Mouse (Mus musculus): ENCODE measurements at regions not wholly inside any gene's neighbourhood (a gene's known extent, or its start where the extent isn't known, plus 50 kb on each side); places are given as distances from the start of the nearest gene placed in this dataset.
A peak's percentile ranks its signal among the peaks of the same experiment; 100 is the strongest.

DNA sequence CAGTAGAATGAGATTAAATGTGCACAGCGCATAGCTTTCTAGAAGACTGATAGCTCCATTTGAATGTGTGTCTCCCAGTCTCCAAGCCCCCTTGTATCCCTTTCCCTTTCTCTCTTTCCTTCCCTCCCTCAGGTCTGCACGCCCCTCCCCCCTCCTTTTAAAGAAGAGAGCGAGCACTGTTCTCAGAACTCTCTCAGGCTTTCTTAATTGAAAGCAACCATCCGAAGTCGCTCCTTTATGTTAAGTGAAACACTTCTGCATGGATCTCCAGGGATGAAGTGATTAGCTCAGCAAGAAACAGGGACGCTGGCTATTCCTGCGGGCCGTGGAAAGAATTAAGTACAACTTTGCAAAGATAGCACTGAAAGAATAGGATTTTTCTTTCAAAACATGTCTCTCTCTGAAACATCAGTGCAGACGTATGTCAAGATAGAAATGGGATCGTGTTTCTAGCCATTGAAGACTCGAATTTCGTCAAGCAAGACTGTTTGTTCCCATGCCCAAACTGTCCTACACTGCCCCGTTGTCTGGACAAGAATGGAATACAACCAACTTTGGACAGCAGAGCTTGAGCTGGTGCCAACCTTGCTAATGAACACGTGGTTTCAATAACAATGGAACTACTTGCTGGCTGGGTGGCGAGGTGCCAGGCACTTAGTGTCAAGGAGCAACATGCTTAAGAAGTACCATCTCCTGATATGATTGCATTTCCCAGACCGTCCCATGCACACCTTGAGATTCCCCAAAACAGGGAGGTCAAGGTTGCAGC is 289.2 kb upstream of the Rnaseh2b start:
- DNase-seq: peak; percentile 72

DNA sequence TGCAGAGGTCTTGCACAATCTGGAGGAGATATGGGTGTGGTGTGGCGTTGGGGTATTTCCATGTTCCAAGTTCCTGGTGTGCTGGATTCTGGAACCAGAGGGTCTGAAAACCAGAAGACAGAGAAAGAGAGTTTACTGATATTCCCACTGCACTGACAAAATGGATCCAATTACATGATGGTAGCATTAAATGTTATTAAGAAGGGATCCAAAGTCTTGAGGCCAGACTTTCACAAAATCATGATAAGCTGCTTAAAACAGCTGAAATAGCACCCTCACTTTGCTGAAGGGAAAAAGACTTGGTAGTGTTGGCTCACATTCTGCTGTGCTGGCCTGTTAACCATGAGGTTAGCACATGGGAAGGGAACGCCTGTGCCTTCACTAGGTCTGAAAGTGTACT is 288.6 kb upstream of the Rnaseh2b start:
- no peak for DNase-seq

GRCm38 (mm10) chr14:62008707-62009106 is 283.7 kb upstream of the Rnaseh2b start:
- DNase-seq: no peak

GRCm38 (mm10) chr14:62018804-62019203 is 273.6 kb upstream of the Rnaseh2b start:
- no peak for DNase-seq

- no peak for DNase-seq
These were observed 271.4 kb upstream of the Rnaseh2b start for GRCm38 (mm10) chr14:62020996-62021395.

DNA sequence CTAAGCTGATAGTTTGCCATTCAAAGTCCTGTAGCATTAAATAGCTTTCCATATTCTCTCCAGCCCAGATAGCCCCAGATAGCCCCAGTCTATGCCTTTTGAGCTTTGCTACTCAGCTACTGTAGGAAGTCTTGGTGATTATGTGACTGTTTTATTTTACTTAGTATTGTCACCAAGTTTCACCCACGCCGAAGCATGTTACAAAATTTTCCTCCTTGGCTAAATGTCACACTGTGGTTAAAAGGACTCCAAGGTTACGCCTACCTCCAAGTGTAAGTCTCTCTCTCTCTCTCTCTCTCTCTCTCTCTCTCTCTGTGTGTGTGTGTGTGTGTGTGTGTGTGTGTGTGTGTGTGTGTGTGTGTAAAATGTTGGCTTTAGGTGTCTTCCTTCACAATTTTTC is 270.2 kb upstream of the Rnaseh2b start:
- no peak for DNase-seq

DNA sequence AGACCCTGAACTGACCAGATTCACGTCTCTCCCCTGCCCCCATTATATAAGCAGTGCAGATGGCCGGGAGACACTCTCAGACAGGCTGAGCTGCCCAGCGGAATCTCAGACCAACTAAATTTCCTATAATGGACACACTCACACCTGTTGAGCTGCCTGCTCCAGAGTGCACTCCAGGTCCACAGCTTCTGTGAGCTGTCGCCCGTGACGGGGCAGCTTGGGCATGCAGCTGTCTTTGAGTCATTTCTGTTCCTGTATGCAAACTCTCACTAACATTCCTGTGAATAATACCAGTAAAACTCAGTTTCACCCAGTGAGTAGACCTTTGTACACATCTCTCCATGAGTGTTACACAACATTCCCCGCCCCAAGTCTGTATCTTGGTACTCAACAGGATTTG is 269.4 kb upstream of the Rnaseh2b start:
- no peak for DNase-seq

- DNase-seq: peak; percentile 8
These were observed 264.6 kb upstream of the Rnaseh2b start for GRCm38 (mm10) chr14:62027751-62028279.

GRCm38 (mm10) chr14:62030059-62030458 is 262.3 kb upstream of the Rnaseh2b start:
- no peak for DNase-seq

DNA sequence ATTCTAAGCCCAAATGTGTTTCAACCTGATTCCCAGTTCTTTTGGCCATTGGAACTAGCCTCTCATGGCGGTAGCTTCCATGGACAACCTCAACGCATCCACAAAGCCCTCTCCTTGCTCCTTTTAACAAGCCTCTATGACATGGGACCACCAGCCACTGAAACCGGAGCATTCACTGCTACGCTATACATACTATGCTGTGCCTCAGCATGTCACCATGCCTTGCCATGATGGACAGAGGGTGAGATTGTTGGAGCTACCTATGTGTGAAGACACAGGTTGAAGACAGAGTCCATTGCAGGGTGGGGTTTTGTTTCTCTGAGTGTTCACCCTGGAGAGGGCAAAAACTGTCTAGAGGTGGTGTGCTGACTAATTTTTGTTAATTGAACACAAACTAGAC is 258.7 kb upstream of the Rnaseh2b start:
- DNase-seq: no peak

GRCm38 (mm10) chr14:62034664-62035063 is 257.7 kb upstream of the Rnaseh2b start:
- DNase-seq: no peak

GRCm38 (mm10) chr14:62035416-62035815 is 257.0 kb upstream of the Rnaseh2b start:
- DNase-seq: no peak

DNA sequence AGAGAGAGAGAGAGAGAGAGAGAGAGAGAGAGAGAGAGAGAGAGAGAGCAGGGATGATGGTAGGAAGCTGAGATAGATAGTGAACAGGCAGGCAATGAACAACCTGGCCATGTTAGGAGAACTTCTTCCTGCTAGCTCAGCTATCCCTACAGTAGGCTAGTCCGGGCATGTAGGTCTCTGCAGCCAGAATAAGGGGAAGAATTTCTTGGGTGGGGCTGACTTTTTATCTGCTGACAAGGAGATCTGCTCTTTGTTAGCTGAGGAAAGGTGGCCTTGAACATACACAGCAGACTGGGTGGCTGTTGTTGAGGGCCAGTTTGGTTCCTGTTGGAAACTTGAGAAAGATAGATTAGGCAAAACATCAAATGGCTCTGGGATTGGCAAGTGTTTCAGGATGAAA is 254.9 kb upstream of the Rnaseh2b start:
- no peak for DNase-seq

DNA sequence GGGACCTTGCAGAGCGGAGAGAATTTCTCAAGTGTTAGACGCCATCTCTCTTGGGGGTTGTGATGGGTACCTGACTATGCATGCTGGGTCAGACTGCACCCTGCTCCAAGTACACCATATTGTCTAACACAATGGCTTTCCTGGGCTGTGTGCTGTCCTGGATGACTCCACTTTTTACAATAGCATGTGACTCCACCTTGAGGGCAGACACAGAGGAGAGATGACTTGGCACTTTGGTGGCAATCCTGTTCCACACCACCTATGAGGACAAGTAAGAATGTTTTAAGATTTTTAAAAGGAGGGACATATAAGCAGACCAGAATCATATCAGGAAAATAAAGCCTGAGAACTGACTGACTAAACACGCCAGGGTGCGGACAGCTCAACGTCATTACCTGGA is 254.5 kb upstream of the Rnaseh2b start:
- DNase-seq: no peak

GRCm38 (mm10) chr14:62042305-62043116 is 249.9 kb upstream of the Rnaseh2b start:
- DNase-seq: peak; percentile 83

DNA sequence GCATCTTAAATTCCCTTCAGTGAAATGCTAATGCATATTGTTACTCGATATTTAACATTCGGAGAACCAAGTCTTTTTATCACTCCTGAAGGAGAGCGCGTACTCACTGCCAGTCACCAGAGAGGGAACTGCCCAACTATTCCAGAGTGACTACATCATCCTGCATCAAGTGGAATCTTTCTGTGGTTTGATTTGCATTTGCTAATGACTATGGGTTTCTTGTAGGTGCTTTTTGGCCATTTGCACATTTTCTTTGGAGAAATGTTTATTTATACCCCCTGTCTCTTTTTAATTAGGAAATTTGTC is 249.3 kb upstream of the Rnaseh2b start:
- DNase-seq: no peak

GRCm38 (mm10) chr14:62050941-62051340 is 241.4 kb upstream of the Rnaseh2b start:
- no peak for DNase-seq

GRCm38 (mm10) chr14:62051923-62052322 is 240.5 kb upstream of the Rnaseh2b start:
- DNase-seq: no peak

DNA sequence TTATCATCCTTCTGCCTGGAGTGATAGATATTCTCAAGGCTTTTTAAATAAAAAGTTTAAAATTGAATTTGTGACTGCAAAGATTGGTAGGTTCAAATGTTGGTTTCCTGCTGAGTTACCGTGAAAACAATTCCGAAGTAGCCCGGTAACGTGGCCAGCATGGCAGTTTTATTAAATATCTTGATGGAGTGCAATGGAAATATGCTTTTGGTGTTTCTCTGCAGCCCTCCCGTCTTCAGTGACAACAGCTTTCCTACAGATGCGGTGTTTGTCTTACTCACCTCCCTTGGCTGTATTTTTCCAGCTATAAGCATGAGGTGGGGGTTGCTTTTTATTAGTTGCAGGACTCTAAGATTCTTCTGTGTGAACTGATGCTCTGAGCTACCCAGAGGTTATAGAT is 239.4 kb upstream of the Rnaseh2b start:
- no peak for DNase-seq

DNA sequence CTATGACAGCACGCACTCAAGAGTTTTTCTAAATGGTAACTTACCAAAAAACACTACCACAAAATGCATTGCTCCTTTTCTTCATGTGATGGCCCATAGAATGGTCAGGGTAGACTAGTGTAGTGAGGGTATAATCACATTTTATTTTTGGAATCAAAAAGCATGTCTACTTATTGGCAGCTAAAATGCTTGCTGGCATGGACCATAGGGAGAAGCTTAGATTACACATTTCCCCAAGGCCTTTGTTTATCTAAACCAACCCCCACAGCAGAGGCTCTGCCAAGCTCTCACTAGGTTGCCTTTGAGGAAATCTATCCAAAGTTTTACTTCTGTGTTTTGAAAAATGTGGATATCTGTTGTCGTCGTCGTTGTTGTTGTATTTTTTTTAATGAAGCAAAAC is 235.3 kb upstream of the Rnaseh2b start:
- peak; percentile 46 for DNase-seq

GRCm38 (mm10) chr14:62058100-62058499 is 234.3 kb upstream of the Rnaseh2b start:
- no peak for DNase-seq

- no peak for DNase-seq
These were observed 221.2 kb upstream of the Rnaseh2b start for GRCm38 (mm10) chr14:62071140-62071539.

DNA sequence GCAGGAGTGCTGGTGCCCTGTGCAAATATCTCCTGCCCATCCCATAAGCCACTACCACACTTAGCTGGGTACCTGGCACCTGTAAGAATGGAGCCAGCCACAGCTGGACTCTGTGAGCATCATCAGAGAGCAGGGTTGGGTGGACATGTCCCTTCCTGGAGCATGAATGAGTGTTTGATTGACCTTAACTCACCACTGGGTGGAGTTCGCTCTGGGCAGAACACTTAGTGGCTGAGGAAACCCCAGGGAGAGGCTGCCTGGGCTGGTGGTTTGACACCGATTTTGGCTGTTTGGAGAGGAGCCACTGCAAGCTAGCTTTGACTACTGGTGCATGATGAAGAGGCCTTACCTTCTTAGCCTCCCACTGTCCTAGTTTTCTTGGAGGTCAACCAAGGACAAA is 208.3 kb upstream of the Rnaseh2b start:
- no peak for DNase-seq

GRCm38 (mm10) chr14:62088174-62088573 is 204.2 kb upstream of the Rnaseh2b start:
- no peak for DNase-seq

Measured in lung, postnatal 14 days (tissue).